Mouse (Mus musculus): Measurements from ENCODE around the gene Ddit4.

DNA sequence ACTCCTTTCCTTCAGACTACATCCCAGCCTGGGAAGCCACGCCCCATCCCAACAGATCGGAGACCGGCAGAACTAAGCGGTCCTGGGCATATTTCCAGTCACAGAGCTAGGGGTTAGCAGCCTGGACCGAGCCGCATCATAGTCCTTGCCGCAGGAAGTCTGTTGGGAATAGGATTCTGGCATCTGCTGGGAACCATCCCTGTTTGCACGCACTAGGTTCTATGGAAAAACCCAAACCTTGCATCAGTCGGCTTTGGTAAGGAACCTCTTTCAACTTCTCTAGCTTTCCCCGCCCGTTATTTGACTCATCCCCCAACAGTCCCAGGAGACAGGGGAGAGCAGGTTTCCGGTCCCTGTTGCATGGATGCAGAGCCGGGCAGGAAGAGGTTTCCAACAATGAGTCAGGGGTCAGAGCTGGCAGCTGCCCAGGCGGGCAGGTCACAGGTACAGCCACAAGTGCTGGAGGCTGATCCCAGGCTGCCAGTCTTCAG, 42.2 kb downstream of the Ddit4 start:
- TF ChIP-seq CHD2 (IDR thresholded peaks at IDR 0.05; ENCODE audit: low read depth, low read length) (no peak), ZNF384 (IDR thresholded peaks at IDR 0.05; ENCODE audit: low read depth, low read length) (no peak), ZC3H11A (IDR thresholded peaks at IDR 0.05; ENCODE audit: borderline replicate concordance, low read depth, low read length) (no peak)
